Mouse (Mus musculus) adrenal gland, adult 2 months (tissue): ENCODE results near the gene Gm33815. TPM values are rescaled to one million over a fixed set of nuclear protein-coding genes. Genes with fewer than 3 reads are reported as not detected.
"Not testable (repeated sequence)": the region's sequence is repeated elsewhere in the genome, so short reads cannot be mapped to it uniquely, and the experiment has no call there.

Experiments
- DNase-seq: peaks from one replicate; pipeline ENCODE4 v3.0.0; 2021
- long read RNA-seq: library from polyadenylated mRNA; stranded (forward); transcript quantifications from one replicate; pipeline ENCODE4 v2.0.0, GENCODE M21; 2021
- polyA plus RNA-seq: library from polyadenylated mRNA; depleted of rRNA; stranded (reverse); fragments of >200 nt; gene quantifications from 2 replicates; pipeline ENCODE4 v1.2.3, GENCODE M21; 2012; rRNA removed
- total RNA-seq, 2 experiments: library from RNA; stranded (reverse); gene quantifications; 2 replicates each; pipeline ENCODE4 v1.2.3; 2021

Gm33815 gene
- total RNA-seq (not detected), polyA plus RNA-seq (not detected in 2 replicates)
- long read RNA-seq, result 0 reads

DNA sequence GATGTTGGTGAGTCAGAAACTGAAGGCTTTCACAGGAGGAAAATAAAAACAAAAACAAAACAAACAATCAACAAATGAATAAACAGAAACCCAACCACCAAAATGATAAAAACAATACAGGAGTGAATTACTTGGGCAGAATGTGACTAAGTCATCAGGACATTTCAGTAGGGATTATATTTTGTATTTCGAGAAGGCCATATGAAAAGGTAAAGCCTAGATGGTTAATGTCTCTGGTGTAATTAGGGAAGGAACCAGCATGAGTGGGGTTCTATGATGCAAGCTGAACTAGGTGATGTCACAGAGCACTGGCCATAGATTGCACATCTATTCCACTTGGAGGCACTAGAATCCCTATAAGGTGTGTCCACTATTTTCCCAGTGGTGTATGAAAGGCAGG, at the start of gene Gm33815:
Gene Gm33815 (plus strand): TSS at position 301 of the 400 bp plus-strand sequence.
- DNase-seq, result not testable (repeated sequence)
